Mouse (Mus musculus): ENCODE data around the gene Vps50. TPM values are rescaled to one million over a fixed set of nuclear protein-coding genes. Genes with fewer than 3 reads are reported as not detected.

Vps50 gene
- polyA plus RNA-seq, 1 experiment = 5.9 TPM

DNA sequence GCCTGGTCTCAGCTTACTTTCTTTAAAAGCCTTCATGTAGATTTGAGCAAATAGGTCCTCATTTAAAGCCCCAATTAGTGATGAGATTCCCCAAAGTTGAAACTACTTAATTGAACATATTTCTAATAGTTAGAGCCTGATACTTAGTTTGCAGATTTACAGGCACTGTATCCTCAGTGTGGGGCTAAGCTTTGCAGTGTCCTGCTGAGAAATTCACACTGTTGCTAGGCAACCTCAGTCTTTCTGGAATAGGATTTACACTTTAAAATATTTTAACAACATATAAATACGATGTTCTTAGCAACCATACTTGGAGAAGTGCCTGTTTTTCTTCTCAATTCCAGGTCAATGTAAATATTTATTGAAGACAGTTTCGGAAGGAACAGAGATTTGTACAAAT, 21.9 kb upstream of the Vps50 start:
- no peaks in the 10 kb centered on the region for H3K4me1 ChIP-seq (ENCODE audit: control insufficient read depth, insufficient read depth, low read length)
- H3K4me3 ChIP-seq (ENCODE audit: control insufficient read depth, low read depth, low read length) = no peak overlapping the region
- no peak overlapping the region for H3K27ac ChIP-seq (ENCODE audit: control insufficient read depth, insufficient read depth, low read depth, low read length)
- no peaks in the 10 kb centered on the region for H3K27me3 ChIP-seq (ENCODE audit: control insufficient read depth, insufficient read depth, low read length)
- TF ChIP-seq POLR2A (IDR thresholded peaks at IDR 0.05; ENCODE audit: control insufficient read depth, low read depth, low read length) = no peak
- TF ChIP-seq CTCF (IDR thresholded peaks at IDR 0.05; ENCODE audit: control insufficient read depth, insufficient read depth, insufficient replicate concordance, low read depth, low read length) = no peak
- H3K36me3 ChIP-seq (ENCODE audit: control insufficient read depth, insufficient read depth, low read length) = no peaks in the 10 kb centered on the region

DNA sequence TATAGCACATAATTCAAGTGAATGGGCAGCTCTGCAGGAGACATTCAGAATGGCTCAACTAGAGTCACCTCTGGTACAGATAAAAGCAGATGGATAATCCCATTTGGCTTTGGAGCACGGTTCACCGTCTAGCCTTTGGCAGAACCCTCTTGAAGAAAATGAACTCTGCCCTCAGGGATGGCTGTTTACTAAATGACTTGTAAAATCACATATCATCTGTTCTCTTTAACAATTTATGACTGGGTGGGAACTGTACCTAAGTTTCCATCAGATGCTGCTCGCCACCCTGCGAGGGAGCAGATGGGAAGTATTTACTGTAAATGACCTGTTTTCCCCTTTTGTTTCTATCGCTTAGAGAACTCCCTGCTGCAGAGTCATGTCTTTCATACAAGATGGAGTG, 18.3 kb upstream of the Vps50 start:
- no peaks in the 10 kb centered on the region for H3K27me3 ChIP-seq (ENCODE audit: control insufficient read depth, insufficient read depth, low read length)
- H3K27ac ChIP-seq (ENCODE audit: control insufficient read depth, insufficient read depth, low read depth, low read length) = no peak overlapping the region
- TF ChIP-seq CTCF (IDR thresholded peaks at IDR 0.05; ENCODE audit: control insufficient read depth, insufficient read depth, insufficient replicate concordance, low read depth, low read length) (no peak), POLR2A (IDR thresholded peaks at IDR 0.05; ENCODE audit: control insufficient read depth, low read depth, low read length) (no peak)
- H3K4me3 ChIP-seq (ENCODE audit: control insufficient read depth, low read depth, low read length) = no peak overlapping the region
- no peaks in the 10 kb centered on the region for H3K4me1 ChIP-seq (ENCODE audit: control insufficient read depth, insufficient read depth, low read length)
- no peaks in the 10 kb centered on the region for H3K36me3 ChIP-seq (ENCODE audit: control insufficient read depth, insufficient read depth, low read length)

DNA sequence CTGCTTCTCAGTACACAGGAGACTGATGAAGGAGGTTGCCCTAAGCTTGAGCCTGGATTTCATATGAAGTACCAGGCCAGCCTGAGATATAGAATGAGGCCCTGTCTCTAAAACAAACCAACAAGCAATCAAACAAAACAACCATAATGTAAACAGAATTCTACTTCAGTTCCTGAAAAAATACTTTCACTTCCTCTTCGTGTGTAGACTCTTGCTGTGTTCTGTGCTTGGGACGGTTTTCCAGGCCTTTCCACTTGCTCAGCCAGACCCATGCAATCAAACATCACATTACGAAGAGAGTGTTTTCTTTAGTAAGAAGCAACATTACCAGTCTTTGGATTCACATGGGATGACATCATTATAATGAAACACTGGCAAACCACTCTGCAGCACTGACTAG, 16.5 kb upstream of the Vps50 start:
- no peak overlapping the region for H3K4me3 ChIP-seq (ENCODE audit: control insufficient read depth, low read depth, low read length)
- TF ChIP-seq CTCF (IDR thresholded peaks at IDR 0.05; ENCODE audit: control insufficient read depth, insufficient read depth, insufficient replicate concordance, low read depth, low read length) (no peak), POLR2A (IDR thresholded peaks at IDR 0.05; ENCODE audit: control insufficient read depth, low read depth, low read length) (no peak)
- no peaks in the 10 kb centered on the region for H3K36me3 ChIP-seq (ENCODE audit: control insufficient read depth, insufficient read depth, low read length)
- no peaks in the 10 kb centered on the region for H3K27me3 ChIP-seq (ENCODE audit: control insufficient read depth, insufficient read depth, low read length)
- H3K27ac ChIP-seq (ENCODE audit: control insufficient read depth, insufficient read depth, low read depth, low read length) = no peak overlapping the region
- H3K4me1 ChIP-seq (ENCODE audit: control insufficient read depth, insufficient read depth, low read length) = no peaks in the 10 kb centered on the region

DNA sequence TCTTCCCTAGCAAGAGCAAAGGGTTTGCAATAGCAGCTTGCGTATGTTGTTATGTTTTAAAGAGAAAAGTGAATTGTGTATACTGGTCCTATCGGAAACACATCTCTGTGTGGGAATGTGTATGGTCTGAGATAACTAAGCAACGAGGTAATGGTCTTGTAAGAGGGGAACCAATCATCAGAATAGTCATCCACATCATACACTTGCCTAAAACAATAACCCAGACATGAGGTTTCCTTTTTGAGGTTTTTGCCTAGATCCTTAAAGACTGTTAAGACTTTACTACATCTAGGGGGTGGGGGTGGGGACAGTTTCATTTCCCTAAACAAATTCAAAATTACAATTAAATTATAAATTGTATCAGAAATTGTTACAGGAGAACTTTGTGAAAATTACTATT, 13.0 kb upstream of the Vps50 start:
- Histone ChIP-seq H3K4me1 (ENCODE audit: control insufficient read depth, insufficient read depth, low read length) (no peaks in the 10 kb centered on the region), H3K36me3 (ENCODE audit: control insufficient read depth, insufficient read depth, low read length) (no peaks in the 10 kb centered on the region), H3K27me3 (ENCODE audit: control insufficient read depth, insufficient read depth, low read length) (no peaks in the 10 kb centered on the region), H3K4me3 (ENCODE audit: control insufficient read depth, low read depth, low read length) (no peak overlapping the region), H3K27ac (ENCODE audit: control insufficient read depth, insufficient read depth, low read depth, low read length) (no peak overlapping the region)
- TF ChIP-seq POLR2A (IDR thresholded peaks at IDR 0.05; ENCODE audit: control insufficient read depth, low read depth, low read length) (no peak), CTCF (IDR thresholded peaks at IDR 0.05; ENCODE audit: control insufficient read depth, insufficient read depth, insufficient replicate concordance, low read depth, low read length) (no peak)

DNA sequence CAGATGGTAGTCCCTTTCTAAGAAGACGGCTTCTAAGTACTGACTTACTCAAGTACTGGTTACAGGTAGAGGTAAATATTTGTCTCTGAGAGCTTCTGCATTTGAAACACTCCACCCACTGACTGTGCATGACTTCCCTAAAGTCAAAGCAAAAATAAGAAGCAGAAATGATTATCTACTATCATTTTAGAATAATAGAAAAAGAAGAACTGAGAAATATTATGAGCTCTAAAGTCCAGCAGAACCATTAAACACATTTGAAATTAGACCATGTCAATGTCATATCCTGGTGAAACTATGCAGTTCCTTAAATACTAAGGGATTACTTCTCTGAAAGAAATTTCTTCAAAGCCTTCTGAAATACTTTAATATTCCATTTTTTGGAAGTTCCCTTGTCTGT, 10.8 kb upstream of the Vps50 start:
- TF ChIP-seq POLR2A (IDR thresholded peaks at IDR 0.05; ENCODE audit: control insufficient read depth, low read depth, low read length) (no peak), CTCF (IDR thresholded peaks at IDR 0.05; ENCODE audit: control insufficient read depth, insufficient read depth, insufficient replicate concordance, low read depth, low read length) (no peak)
- H3K27ac ChIP-seq (ENCODE audit: control insufficient read depth, insufficient read depth, low read depth, low read length) = no peak overlapping the region
- no peak overlapping the region for H3K4me3 ChIP-seq (ENCODE audit: control insufficient read depth, low read depth, low read length)
- H3K4me1 ChIP-seq (ENCODE audit: control insufficient read depth, insufficient read depth, low read length) = no peaks in the 10 kb centered on the region
- H3K27me3 ChIP-seq (ENCODE audit: control insufficient read depth, insufficient read depth, low read length) = no peaks in the 10 kb centered on the region
- H3K36me3 ChIP-seq (ENCODE audit: control insufficient read depth, insufficient read depth, low read length) = no peaks in the 10 kb centered on the region

DNA sequence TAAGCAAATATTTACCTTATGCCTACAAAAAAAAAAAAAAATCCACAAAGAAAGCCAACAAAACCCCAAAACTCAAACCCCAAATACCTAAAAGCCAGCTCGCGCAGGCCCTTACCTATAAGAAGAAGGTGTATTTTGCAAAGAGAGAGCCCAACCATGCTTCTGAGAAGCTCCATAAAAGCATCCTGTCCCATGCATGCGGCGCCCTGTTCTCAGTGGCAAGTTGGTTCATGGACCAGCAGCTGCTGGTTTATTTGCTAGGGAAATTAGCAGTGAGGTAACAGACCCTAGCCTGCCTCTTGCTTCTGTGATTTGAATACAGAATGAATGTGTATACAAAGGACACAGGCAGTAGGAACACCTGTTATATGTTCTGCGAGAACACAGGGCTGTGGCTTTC, 3.9 kb upstream of the Vps50 start:
- Histone ChIP-seq H3K4me1 (ENCODE audit: control insufficient read depth, insufficient read depth, low read length) (peaks cover 5% of the 10 kb centered on the region), H3K27ac (ENCODE audit: control insufficient read depth, insufficient read depth, low read depth, low read length) (no peak overlapping the region), H3K27me3 (ENCODE audit: control insufficient read depth, insufficient read depth, low read length) (no peaks in the 10 kb centered on the region), H3K4me3 (ENCODE audit: control insufficient read depth, low read depth, low read length) (no peak overlapping the region), H3K36me3 (ENCODE audit: control insufficient read depth, insufficient read depth, low read length) (no peaks in the 10 kb centered on the region)
- no peak for TF ChIP-seq CTCF (IDR thresholded peaks at IDR 0.05; ENCODE audit: control insufficient read depth, insufficient read depth, insufficient replicate concordance, low read depth, low read length)
- TF ChIP-seq POLR2A (IDR thresholded peaks at IDR 0.05; ENCODE audit: control insufficient read depth, low read depth, low read length) = no peak

DNA sequence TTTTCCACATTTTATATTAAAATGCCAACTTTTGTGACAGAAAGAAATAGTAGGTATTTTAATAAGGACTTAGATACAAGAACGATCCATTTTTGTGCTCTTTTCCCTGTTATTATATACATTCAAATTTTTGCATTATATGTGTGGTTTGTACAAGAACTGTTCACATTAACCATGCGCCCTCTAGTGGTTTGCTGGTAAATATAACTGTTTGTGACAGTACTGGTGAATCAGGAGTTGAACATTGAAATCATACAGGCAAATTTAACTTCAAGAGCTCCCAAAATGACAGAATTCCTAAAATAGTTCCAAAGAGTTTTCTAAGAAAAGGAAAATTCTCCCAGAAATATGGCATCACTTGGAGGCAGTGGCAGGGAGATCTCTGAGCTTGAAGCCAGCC, 2.0 kb upstream of the Vps50 start:
- TF ChIP-seq CTCF (IDR thresholded peaks at IDR 0.05; ENCODE audit: control insufficient read depth, insufficient read depth, insufficient replicate concordance, low read depth, low read length) (peak; percentile 10; the same call in 1 of the 2 replicates), POLR2A (IDR thresholded peaks at IDR 0.05; ENCODE audit: control insufficient read depth, low read depth, low read length) (no peak)
- H3K36me3 ChIP-seq (ENCODE audit: control insufficient read depth, insufficient read depth, low read length) = no peaks in the 10 kb centered on the region
- peaks cover 5% of the 10 kb centered on the region for H3K4me1 ChIP-seq (ENCODE audit: control insufficient read depth, insufficient read depth, low read length)
- no peaks in the 10 kb centered on the region for H3K27me3 ChIP-seq (ENCODE audit: control insufficient read depth, insufficient read depth, low read length)
- no peak overlapping the region for H3K4me3 ChIP-seq (ENCODE audit: control insufficient read depth, low read depth, low read length)
- no peak overlapping the region for H3K27ac ChIP-seq (ENCODE audit: control insufficient read depth, insufficient read depth, low read depth, low read length)

DNA sequence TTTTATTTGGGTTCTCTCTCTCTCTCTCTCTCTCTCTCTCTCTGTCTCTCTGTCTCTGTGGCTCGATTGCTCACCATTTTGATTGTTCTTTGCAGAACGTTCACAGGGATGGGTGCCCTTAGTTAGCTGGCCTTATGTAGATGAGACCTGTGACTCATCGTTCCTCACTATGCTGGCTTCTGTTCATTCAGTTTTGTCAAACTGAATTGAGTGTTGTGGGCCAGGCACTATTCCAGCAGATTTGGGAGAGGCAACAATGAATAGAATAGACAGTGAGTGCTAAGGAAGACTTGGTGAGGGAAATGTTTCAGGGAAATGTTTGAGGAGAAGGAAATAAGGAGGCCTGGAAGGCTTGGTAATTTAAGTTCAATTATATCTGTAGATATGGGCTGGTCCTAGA, 2.1 kb downstream of the Vps50 start:
- Histone ChIP-seq H3K4me1 (ENCODE audit: control insufficient read depth, insufficient read depth, low read length) (peaks cover 5% of the 10 kb centered on the region), H3K27ac (ENCODE audit: control insufficient read depth, insufficient read depth, low read depth, low read length) (no peak overlapping the region), H3K36me3 (ENCODE audit: control insufficient read depth, insufficient read depth, low read length) (no peaks in the 10 kb centered on the region), H3K4me3 (ENCODE audit: control insufficient read depth, low read depth, low read length) (no peak overlapping the region), H3K27me3 (ENCODE audit: control insufficient read depth, insufficient read depth, low read length) (no peaks in the 10 kb centered on the region)
- TF ChIP-seq POLR2A (IDR thresholded peaks at IDR 0.05; ENCODE audit: control insufficient read depth, low read depth, low read length) (no peak), CTCF (IDR thresholded peaks at IDR 0.05; ENCODE audit: control insufficient read depth, insufficient read depth, insufficient replicate concordance, low read depth, low read length) (no peak)

Data from testis, adult 2 months (tissue).